Mouse (Mus musculus) left cerebral cortex, postnatal 10 days (tissue): ENCODE data around the gene Mcm8. TPM values are rescaled to one million over a fixed set of nuclear protein-coding genes. Genes with fewer than 3 reads are reported as not detected.

ENCODE experiments used
- DNase-seq, 2 experiments: peaks; one replicate each; pipeline ENCODE4 v3.0.0; 2021 to 2022; ENCODE audit warnings: low spot score in 2 of 2, mixed read lengths in 1 of 2; ENCODE audit errors: extremely low spot score in 1 of 2
- intact Hi-C: fragments of 180-260 bp; cut with DNase I; formaldehyde crosslinking; loops from one replicate; pipeline ENCODE4 v1.15.1; 2025
- total RNA-seq, 2 experiments: library from RNA; stranded (reverse); gene quantifications; 2 replicates each; pipeline ENCODE4 v1.2.3; 2021

Gene Mcm8
- total RNA-seq, 2 experiments from 2014 or later = 4.1 to 4.7 TPM

GRCm38 (mm10) chr2:132867521-132867920 is 51.6 kb downstream of the Mcm8 start:
- intact Hi-C loops = no loop called here
- no peak for DNase-seq

- DNase-seq = no peak
- intact Hi-C loops = no loop called here
Measured at GRCm38 (mm10) chr2:132869682-132870081, 53.7 kb downstream of the Mcm8 start.

DNA sequence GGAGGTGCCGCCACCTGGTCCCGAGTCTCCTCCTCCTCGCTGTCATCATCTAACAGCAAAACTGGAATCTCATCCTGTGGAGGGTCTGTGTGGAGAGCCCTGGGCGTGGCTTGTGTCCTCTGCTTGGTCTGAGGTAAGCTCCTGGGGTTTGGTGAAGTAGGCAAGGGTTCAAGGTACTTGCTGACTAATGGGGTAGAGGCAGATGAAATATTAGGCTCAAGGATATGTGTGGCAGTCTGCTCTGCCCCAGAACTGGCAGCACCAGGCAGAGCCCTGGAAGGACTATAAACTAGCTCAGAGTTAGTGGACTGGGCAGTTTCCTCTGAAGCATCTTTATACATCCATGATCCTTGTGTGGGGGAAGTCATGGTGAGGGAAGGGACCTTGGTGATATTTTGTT is 54.3 kb downstream of the Mcm8 start:
- DNase-seq = no peak
- intact Hi-C loops = no loop called here

DNA sequence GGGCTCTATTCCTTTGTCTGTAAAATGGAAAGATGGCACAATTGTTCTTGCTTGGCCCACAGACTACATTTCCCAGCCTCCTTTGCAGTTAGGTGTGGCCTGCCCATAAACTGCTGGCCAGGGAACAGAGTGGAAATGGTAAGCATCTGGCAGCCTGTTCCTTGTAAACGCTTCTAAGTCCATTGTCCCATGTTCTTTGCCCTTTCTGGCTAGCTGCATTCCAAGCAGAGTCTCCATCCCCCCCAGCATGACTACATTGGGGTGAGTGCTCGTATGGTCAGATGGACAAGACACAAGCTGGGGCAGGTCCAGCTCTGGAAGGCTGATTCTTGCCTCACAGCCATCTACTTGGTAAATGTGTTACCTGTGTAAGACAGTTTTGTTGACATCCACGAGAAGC is 55.7 kb downstream of the Mcm8 start:
- no peak for DNase-seq
- intact Hi-C loops = no loop called here

GRCm38 (mm10) chr2:132873657-132874326 is 57.9 kb downstream of the Mcm8 start:
- no peak for DNase-seq
- intact Hi-C loops = no loop called here

DNA sequence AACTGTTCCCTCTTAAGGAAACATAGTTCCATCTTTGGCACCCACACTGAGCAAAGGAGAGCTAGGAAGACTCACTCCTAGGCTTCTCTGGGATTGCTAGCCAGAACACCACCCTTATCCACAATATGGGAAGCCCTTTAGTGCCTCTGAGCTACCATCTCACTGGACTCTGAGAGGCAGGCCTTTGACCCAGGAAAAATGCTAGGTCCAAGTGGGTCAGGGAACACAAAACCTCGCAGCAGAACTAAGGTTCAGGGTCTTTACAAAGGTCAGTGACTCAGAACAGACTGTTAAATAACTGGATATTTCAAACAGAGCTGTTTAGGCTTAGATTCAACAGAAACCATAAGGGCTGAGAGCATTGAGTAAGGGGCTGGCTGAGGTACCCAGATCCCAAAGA is 61.0 kb downstream of the Mcm8 start:
- DNase-seq = no peak
- intact Hi-C loops = no loop called here

- intact Hi-C loops = no loop called here
- DNase-seq = peak in 1 of 2 experiments; percentile 80
Measured at GRCm38 (mm10) chr2:132879261-132880044, 63.5 kb downstream of the Mcm8 start.

DNA sequence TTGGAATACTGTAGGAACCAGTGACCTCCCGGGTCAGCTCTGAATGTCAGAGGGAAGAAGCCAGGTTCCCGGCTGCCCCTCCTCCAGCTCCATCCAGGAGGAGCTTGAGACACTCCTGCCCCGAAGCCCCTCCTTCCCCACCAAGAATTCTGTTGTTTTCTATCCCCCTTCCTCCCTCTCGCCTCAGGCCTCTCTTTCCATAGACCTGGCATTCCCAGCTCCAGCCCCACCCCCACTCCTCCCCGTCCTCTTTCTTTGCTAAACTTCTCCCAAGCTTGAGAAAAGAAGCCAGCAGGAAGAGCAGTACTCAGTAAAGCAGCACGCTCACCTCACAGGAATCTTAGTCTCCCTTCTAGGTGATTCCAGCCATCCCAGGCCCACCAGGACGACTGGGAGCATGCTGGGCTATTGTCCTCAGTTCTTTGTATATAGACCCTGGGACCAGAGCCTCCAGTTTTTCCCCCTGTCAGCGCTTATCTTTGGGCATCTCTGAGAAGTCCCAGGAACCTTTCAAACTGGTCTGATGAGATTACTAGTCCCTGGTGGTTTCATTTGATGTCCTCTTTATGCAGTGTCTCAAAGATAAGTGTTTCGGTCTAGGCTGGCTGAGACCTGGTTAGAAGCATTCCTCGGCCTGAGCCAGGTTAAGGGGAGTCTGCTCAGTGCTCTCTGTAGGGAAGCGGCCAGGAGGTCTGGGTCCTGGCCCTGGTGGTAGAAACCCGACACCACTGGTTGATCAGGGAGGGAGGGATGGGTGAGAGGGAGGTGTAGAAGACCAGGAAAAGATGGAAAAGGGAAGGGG is 65.1 kb downstream of the Mcm8 start, which contains the start of gene Lrrn4:
TSS of gene Lrrn4 (minus strand) at position 48 of the 802 bp plus-strand sequence.
- no peak for DNase-seq
- intact Hi-C loops = no loop called here

DNA sequence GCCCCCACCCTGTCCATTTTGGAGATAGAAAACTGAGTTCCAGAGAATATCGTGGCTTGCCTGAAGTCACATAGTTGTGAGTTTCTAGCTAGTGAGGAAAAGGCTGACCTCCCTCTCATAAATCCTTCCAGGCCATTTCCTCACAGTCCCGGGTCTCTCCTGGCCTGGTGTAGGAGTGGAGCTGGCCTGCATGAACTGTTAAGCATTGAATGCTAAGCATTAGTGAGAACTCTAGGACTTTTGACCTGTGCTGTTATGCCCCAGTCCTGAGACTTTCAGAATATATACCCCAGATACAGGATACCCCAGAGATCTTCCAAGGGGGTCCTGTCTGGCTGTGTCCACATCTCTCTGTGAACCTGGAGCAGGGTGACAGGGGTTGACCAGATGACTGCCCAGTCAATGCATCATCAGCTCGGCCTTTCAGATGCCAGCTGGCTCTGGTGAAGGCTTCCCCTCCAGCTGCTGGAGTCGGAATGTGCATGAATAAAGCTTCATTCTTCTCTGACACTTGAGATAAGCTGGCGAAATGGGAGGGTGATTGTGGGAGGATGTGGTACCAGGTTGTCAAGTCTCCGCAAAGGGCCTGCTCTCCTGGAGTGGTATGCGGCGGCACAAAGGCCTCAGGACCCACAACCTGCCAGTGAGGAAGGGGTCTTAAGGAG is 68.5 kb downstream of the Mcm8 start:
- intact Hi-C loops = no loop called here
- DNase-seq = no peak

- DNase-seq = no peak
- intact Hi-C loops = no loop called here
Measured at GRCm38 (mm10) chr2:132885312-132885711, 69.4 kb downstream of the Mcm8 start.

Other genes starting within 250 kb of the Mcm8 start
- gene Gpcpd1, start 228.4 kb upstream of the Mcm8 start, total RNA-seq = 100 to 1,000 TPM; 131 to 150 TPM
- 1 to 10 TPM; 7.7 to 9.0 TPM for gene Shld1, start 129.2 kb upstream of the Mcm8 start, total RNA-seq
- 100 to 1,000 TPM; 179 to 188 TPM for gene Chgb, start 34.9 kb upstream of the Mcm8 start, total RNA-seq
- gene Trmt6, start 86 bp upstream of the Mcm8 start, total RNA-seq = 10 to 100 TPM; 23.1 to 26.2 TPM
- 10 to 100 TPM; 24.6 to 29.3 TPM for gene Crls1, start 30.5 kb downstream of the Mcm8 start, total RNA-seq
- gene Lrrn4, start 64.8 kb downstream of the Mcm8 start, total RNA-seq = under 1 TPM; 0.39 to 0.77 TPM
- gene Fermt1, start 129.8 kb downstream of the Mcm8 start, total RNA-seq = 1 to 10 TPM in 1 of 2 experiments, under 1 TPM in 1; 0.93 to 1.1 TPM